Mouse (Mus musculus): Measurements from ENCODE around the gene Muc5b. TPM values are rescaled to one million over a fixed set of nuclear protein-coding genes. Genes with fewer than 3 reads are reported as not detected.

The Muc5b gene
- polyA plus RNA-seq, 1 experiment = not detected

DNA sequence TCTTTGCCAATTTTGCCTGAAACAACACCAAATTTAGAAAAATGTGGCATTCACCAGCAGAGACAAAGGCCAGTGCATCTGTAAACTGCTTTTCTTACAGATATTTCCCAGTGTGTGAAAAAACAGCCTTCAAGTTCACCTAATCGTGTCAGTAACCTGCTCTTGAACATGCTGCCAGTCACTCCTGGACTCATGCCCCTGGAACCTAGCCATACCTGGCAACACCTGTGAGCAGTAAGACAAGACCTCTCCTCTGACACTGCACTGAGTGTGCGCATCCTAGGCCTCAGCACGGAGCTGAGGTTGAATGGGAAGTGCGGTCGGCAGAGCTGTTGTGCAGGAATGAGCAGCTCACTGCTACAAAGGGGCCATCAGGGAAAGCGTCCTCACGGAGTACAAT is 53.3 kb downstream of the Muc5b start:
- 92% methylated on average over 7 of the region's 7 CpGs for WGBS

DNA sequence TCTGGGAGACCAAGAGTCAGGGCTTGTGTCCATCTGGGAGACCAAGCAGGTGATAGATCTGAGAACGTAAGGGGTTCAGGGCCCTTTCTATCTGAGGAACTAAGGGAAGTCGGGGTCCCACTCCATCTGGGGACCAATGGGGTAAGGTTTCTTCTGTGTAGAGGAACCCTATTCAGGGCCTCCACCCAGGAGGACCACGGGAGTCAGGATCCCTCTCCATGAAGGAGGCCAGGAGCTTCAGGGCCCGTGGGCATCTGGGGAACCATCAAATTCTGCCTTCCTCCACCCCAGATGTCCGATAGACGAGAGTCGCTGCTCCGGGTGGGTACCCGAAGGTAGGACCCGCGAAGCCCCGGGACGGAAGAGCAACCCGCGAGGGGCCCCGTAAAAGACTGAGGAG is 63.0 kb downstream of the Muc5b start:
- DNase-seq (ENCODE audit: low read depth, low spot score) = no peak
- under 1% methylated on average over 16 of the region's 16 CpGs for WGBS

More for the DNA sequence above, 53.3 kb downstream of the Muc5b start:
- no peak for DNase-seq (ENCODE audit: low read depth, low spot score)

DNA sequence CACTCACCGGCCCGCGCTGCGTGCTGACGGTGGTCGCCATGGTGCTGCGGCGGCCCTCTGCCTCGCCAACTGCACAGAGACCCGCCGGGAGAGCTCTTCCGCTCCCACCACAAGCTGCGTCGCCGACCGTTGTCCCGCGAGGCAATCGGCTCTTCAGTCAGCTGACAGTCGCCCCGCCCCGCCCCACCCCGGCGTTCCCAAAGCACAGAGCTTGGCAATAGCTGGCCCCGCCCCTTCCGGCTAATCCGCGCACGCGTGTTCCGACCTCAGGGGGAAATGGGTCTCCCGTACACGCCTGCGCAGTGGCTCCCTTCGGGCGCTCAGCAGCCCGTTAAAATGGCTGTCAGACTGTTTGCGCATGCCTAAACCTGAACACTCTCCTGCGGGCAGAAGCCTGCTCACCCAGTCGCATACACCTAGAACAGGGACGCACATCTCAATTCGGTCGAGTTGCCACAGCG is 63.4 kb downstream of the Muc5b start:
- DNase-seq (ENCODE audit: low read depth, low spot score) = peak; percentile 99
- under 1% methylated on average over 44 of the region's 44 CpGs for WGBS

GRCm38 (mm10) chr7:141902791-141903190 is 63.9 kb downstream of the Muc5b start:
- DNase-seq (ENCODE audit: low read depth, low spot score) = no peak
- WGBS = 72% methylated on average over 4 of the region's 4 CpGs

DNA sequence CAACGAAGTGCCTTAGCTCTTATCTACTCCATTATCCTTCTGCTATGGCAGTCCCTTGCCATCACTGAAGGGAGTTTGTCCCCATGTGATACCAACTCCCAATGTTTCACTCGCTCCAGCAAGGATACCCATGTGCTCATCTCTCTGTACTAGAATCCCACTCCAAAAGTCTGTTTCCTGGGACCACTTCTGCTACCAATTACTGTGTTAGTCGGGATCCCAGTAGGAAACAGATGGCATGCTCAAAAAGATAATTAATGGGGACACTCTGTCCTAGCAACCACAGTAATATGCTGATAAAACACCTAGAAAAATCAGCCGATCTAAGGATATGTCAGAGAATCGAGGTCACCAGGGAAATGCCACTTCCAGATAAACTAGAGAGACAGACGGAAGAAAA is 69.7 kb downstream of the Muc5b start:
- WGBS = 77% methylated on average over 6 of the region's 6 CpGs
- DNase-seq (ENCODE audit: low read depth, low spot score) = no peak

- 38% methylated on average over 3 of the region's 3 CpGs for WGBS
Observed at GRCm38 (mm10) chr7:141911305-141911704, 72.4 kb downstream of the Muc5b start.

DNA sequence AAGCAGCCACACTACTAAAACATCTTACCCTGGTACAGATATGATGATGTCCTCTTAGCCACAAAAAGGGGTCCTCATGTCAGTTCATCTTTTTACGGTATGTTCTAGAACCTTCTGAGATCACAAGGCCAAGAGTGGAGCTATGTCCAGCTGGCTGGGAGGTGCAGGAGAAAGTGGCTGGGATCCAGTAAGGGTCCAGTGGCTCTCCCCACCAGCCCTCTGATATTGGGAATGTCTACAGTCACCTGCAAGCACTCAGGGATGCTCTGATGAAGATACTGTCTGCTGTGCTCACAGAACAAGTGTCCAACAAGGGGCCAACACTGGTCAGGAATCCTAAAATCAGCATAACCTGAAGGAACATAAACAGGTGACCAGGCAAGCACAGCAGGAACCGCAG is 79.5 kb downstream of the Muc5b start, which contains the start of gene Tollip:
Tollip (minus strand) TSS at position 101 of the 400 bp plus-strand sequence.
- 92% methylated on average over 2 of the region's 2 CpGs for WGBS
- no peak for DNase-seq (ENCODE audit: low read depth, low spot score)

More at GRCm38 (mm10) chr7:141911305-141911704, 72.4 kb downstream of the Muc5b start:
- no peak for DNase-seq (ENCODE audit: low read depth, low spot score)

Other genes starting within 250 kb of the Muc5b start
- gene Muc6, start 183.8 kb upstream of the Muc5b start, polyA plus RNA-seq (2012; rRNA removed) = 0.05 and 0.12 TPM in 2 replicates
- gene Muc2, start 148.7 kb upstream of the Muc5b start, polyA plus RNA-seq (2012; rRNA removed) = 2,371 and 2,442 TPM in 2 replicates
- gene Muc5ac, start 50.1 kb upstream of the Muc5b start, polyA plus RNA-seq (2012; rRNA removed) = 0.03 and 0.15 TPM in 2 replicates
- 53.0 and 95.0 TPM in 2 replicates for gene Tollip, start 79.4 kb downstream of the Muc5b start, polyA plus RNA-seq (2012; rRNA removed)
- gene Brsk2, start 110.7 kb downstream of the Muc5b start, polyA plus RNA-seq (2012; rRNA removed) = 0.62 and 0.82 TPM in 2 replicates
- 52.5 and 62.4 TPM in 2 replicates for gene Mob2, start 222.0 kb downstream of the Muc5b start, polyA plus RNA-seq (2012; rRNA removed)

Data from large intestine, adult 2 months (tissue).